Mouse (Mus musculus) liver, adult (tissue): ENCODE data around the gene Gm11549.
A peak's percentile ranks its signal among the peaks of the same experiment; 100 is the strongest.

ENCODE experiments used
- GATA4 ChIP-seq: IDR thresholded peaks from 2 replicates; pipeline ENCODE4 v1.6.1; 2014; ENCODE audit warnings: mild to moderate bottlenecking, low read length; ENCODE audit not compliant: insufficient replicate concordance

Gm11549 gene

DNA sequence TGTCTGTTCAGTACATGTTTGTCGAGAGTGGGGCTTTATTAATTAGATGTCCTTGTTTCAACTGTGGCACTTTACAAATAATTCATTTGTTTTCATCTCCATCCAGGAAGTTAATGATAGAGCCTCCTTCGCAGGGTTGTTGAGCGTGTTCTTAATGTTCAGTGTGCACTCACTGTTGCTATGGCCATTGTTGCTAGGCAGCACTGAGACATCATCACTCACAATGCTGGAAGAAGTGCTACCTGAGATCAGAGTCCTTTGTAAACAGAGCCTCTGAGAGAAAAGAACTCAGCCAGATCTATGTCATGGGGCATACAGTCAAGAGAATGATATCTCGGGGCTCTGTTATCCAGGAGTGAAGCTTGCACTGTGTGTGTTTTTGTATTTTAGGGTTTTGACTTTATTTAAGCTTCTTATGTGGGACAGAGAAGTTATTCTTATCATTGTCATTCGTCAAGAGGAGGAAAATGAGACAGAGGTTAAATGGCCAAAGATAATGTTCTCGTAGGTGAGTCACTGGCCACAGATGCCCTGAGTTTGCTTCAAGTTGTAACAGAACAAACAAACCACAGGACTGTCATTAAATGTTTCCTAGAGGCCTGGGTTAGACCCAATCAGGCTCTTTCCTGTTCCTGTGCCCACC lies 27.9 kb downstream of the Gm11549 start:
- no peak for TF ChIP-seq GATA4

DNA sequence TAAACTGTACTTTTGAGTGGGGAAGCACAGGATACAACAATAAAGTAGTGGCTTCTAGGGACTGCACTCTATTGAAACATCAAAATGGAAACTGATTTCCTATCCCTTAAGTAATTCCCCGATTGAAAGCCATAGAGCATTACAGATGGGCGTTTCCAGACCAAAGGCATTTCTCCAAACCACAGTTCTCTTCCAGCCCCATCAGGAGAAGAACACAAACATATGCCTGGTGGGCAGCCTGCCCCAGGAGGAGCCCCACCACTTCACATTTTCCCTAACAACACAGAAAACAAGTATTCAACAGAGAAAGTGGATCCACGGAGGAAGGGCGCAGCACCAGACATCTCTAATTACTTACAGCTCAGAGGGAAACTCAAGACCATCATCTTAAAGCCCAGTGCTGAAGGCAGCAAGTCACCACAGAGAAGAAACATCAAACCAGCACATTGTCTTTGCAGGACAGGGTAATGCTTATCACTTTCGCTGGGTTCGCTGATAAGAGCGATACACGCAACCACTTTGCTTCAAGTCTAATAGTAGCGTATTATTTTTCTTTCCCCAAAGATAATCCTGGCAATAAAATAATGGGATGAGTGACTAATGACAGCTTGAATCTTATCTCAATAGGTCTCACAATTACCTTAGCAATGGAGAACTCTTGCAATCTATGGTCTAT lies 28.8 kb downstream of the Gm11549 start:
- no peak for TF ChIP-seq GATA4

DNA sequence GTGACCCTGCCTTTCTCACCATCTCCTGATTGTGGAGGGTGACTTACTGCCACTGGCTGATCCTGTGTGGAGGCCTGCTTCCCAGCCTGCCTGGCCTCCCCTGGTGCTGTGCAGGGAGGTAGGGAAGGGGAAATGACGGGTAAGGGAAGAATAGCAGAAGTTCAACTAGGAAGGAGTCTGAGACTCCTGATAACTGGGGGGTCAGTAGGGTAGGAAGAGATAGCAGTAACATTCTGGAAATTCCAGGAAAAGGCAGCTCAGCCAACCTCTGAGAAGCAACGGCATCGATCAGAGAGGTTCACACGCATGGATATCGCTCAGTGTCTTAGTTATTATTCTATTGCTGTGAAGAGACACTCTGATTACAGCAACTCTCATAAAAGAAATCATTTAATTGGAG lies 30.1 kb downstream of the Gm11549 start:
- no peak for TF ChIP-seq GATA4

DNA sequence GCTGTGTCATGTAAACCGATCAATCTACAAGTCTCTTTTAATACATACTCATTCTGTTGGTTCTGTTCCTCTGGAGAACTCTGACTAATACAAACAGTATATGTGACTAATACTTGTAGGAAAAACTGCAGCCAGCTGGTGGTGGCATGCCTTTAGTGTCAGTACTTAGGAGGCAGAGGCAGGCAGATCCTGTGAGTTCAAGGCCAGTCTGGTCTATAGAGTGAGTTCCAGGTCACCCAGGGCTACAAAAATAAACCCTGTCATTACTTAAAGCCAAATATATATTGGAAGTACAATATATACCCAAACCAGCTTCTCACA lies 32.1 kb downstream of the Gm11549 start:
- no peak for TF ChIP-seq GATA4

DNA sequence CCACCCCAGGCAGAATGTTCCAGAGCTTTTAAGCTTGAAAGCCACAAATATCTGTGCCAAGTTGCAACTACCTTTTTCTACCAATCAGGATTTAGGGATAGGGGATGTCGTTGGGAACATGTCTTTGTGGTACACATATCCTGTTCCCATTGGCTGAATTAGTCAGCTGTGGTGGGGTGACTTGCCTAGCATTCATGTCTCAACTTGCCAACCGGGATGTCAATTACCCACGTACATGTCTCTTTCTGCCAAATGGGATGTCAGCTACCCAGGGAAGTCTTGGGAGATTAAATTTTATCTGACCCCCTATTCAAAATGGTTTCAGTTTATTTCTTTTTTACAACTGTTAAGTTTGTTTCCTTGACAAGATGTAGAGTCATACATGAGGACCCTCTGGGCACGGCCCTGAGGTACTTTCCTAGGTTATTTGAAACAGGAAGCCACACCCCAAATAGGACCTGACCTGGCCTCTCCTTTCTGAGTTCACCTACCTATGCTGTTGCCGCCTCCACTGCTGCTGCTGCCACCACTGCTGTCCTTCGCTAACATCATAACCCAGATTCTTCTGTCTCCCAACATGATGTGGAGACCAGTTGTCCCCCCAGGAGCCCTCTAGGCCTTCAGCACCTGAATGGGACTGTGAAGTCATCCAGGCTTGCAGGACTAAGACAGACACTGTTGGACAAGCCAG lies 32.6 kb downstream of the Gm11549 start:
- no peak for TF ChIP-seq GATA4

DNA sequence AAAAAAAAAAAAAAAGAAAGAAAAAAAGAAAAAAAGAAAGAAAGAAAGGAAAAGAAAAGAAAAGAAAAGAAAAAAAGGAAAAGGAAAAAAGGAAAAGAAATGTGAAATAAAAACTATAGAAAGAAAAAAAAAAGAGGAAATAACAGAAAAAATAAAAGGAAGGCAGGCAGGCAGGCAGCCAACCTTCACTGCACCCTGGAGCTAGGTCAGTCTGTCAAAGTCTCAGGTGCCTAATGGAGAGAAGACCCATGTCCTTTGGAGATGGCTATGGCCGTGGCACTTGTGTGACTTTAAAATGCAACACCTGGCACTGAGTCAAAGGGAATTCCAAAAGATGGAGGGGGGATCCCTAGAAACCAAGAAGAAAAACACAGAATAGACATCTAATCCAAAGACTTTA lies 33.2 kb downstream of the Gm11549 start:
- no peak for TF ChIP-seq GATA4

DNA sequence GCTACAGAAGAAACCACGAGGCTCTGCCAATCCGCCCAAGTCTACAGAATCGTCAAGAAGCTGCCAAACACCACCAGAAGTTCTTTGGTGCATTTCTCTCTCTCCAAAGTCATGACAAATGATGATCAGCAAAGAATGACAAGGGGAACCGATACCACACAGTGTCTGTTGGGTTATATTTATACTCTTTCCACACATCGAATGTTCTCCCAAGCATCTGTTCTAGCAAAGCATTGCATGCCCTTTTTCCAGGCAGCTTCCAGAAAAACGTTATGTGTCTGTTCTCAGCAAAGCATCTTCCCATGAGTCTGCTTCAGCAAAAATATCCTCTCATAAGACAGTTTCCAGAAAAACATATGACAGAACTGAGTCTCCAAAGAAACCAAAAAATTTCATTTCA lies 34.7 kb downstream of the Gm11549 start:
- TF ChIP-seq GATA4: no peak

DNA sequence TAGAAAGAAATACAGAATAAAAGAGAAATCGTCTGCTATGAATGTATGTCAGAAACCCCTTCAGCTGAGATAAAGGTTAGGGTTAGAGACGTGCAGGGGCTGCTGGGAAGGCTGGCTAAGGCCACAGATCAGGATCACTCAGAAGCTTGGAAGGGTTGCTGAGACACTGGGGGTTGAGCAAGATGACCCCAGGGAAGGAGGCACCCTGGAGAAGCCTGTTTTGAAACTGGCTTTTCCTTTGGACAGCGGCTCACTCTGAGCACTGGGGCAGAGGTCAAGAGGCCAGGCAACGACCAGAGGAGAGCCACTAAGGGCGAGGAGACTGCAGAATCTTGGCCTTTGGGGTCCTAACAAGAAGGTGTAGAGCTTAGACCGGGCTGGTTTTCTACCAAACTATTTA lies 35.4 kb downstream of the Gm11549 start:
- TF ChIP-seq GATA4: no peak

DNA sequence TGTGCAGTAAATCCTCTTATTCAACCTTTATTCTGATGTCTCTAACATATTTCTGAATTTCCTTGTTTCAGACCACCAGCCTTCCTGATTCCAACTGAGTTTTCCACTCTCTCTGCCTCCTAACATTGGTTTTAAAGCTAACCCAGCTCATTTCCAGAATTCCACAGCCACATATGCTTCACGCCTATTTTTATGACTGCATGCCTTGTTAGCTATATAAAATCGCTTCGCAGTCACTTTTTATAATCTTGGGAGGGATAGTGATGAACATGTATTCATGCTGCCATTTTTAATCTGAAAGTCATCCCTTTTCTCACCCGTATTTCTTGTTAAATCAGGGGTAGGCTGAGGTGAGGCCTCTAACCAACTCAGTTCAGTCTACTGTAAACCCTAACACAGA lies 37.3 kb downstream of the Gm11549 start:
- no peak for TF ChIP-seq GATA4

DNA sequence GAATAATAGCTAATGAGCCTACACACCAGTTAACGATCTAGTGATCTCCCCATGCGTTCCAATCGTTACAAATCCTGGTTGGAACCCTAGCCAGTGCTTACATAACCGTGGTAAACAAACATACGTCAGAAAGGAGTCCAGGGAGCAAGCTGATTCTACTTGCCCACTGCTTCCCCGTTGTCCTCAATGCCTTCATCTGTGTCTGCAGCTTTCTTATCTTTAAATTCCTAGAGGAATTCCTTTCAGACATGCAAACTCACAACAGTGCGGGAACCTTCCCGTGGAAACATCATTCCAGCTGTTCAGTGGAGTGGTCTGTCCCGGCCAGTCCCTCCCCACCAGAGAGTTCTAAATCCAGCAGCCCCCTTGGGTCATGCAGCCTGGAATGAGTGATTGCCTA lies 38.7 kb downstream of the Gm11549 start:
- no peak for TF ChIP-seq GATA4

DNA sequence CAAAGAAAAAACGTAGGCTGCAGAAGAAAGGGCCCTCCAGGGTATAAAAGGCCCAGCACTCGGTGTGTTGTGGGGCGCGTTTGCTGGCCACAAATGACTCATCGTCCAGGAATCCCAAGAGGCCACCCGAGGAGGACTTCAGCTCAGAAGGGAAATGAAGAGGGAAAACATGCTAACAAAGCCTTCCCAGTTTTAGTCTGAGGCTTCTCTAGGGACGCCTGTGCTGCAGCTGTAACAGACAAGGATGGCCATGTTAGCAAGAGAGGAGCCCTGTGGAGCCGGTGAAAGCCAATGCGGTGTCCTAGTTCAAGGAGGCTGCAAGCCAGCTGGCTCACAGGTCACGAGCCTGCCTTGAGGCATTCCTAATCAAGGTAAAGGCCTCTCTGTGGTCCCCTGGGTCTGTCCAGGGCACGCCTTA lies 39.8 kb downstream of the Gm11549 start:
- no peak for TF ChIP-seq GATA4

DNA sequence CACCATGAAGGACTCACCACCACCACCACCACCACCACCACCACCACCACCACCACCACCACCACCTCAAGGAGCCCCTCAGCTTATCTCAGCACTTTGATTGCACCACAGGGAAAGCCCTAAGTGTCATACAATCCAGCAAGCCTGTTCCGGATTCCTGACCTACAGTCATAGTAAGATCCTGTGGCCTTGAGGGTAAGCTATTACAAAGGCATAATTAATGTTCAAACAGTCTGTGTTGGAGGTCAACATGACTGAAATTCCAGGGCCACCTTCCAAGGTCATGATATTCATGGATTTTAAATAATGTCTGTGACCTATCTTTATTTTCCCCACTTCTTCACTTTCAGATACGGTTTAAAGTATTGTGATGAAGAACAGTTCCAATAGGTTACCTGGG lies 41.1 kb downstream of the Gm11549 start:
- TF ChIP-seq GATA4: no peak

DNA sequence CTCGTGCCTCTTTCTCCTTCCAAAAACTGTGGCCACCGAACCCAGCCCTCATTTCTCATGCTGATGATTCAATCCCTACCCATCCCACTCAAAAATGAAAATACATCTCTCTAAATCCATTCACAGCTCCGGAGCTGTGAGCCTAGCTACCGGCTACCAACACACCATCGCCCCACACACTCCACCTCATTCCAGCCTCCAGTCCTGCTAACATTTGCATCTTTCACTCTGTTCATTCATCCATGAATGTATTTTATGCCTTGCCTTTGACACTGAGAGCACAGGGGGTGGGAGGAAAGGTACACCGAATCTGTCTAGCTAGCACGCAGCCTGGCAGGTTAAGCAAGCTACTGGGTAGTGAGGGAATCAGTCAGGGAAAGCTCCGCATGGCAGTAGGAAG lies 42.8 kb downstream of the Gm11549 start:
- no peak for TF ChIP-seq GATA4

DNA sequence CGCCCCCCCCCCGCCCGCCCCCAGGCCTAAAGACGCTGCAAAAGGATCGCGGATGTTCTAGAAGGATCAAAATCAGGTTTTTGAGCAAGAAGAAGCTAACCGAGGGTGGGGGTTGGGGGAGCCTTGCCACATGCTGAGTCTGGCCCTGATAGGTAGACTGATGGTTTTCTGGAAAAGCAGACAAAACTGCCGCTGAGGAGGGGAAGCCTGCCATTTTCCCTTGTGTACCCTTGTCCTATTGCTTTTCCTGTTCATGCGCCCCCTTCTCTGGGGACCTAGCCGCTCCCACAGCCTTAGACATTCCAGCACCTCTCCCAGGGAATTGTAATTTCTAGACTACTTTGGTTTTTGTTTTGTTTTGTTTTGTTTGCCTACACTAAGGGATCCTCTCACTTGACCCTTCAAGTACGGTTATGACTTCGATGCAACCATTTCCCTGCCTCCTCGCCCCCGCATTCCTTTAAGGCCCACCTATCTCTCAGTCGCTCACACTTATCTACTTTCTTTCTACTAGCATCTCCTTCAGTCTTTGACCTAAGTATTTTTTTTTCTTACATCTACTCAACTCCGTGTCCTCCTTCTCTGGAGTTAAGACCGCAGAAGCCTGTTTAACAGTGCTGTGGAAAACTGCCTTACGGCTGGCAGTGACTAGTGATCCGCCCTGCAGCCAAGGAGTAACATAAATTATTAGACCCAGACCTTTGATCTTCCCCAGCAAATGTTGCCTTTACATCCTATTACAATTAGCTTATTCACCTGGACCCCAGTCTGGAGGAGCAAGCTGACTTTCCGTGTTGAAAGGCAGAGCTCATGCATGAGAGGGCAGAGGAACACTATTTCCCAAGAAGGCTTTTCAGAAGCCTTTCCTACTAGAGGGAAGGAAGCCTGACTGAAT lies 45.1 kb downstream of the Gm11549 start:
- no peak for TF ChIP-seq GATA4

DNA sequence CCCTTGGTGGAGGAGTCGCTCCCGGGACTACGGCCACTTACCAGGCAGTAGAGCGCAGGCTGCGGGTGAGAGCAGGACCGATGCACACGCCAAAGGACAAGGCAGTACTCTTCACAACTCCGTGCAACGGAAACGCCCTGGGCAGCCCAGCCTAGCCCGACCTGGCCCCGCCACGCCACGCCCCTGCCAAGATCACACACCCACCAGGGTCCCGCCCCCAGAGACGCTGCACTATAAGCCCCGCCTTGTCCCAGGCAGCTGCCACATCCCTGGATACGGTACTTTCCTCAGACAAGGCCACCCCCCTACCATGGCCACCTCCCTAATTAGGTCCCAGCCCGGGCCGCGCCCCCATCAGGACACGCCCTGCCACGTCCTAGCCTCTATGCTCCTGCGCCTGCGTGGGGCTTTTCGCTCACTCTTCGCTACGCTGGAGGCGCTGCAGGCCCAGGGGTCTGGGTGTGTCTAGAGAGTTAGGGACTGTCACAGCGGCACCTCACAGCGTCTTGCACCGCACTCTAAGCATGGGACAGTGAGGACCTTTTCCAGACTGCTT lies 46.0 kb downstream of the Gm11549 start, which contains the start of the genes Anxa5 and 1810062G17Rik:
Gene Anxa5, minus strand, starts transcription at position 363 of the 556 bp plus-strand sequence.
Gene 1810062G17Rik, plus strand, starts transcription at position 406 of the 556 bp plus-strand sequence.
- peak; percentile 33; the same call in 1 of the 2 replicates for TF ChIP-seq GATA4
